Mouse (Mus musculus) MEL (cell line): ENCODE measurements around the gene Ikzf5. TPM values are rescaled to one million over a fixed set of nuclear protein-coding genes. Genes with fewer than 3 reads are reported as not detected.

ENCODE experiments used
- DNase-seq: peaks from one replicate; pipeline ENCODE4 v3.0.0; 2011; ENCODE audit warnings: low read depth, low spot score
- H3K27ac ChIP-seq: 2 replicates; pipeline ENCODE4 v1.5.1; 2012; ENCODE audit warnings: low read depth, mild to moderate bottlenecking, control low read depth, low read length, moderate library complexity; ENCODE audit not compliant: control insufficient read depth
- H3K27me3 ChIP-seq, 2 experiments: fragments of 150-350 bp in 1 of 2; sonication (generic) in 1 of 2; 2 replicates each; pipeline ENCODE4 v1.6.1; 2012; ENCODE audit warnings: low read length in 2 of 2, mild to moderate bottlenecking in 2 of 2, improper control_type of control experiment in 1 of 2, moderate library complexity in 1 of 2; ENCODE audit not compliant: insufficient read depth in 2 of 2, control insufficient read depth in 1 of 2
- H3K36me3 ChIP-seq, 2 experiments: 2 replicates each; pipeline ENCODE4 v1.6.1; 2012 to 2014; ENCODE audit warnings: low read length in 2 of 2, improper control_type of control experiment in 1 of 2, inconsistent platforms in 1 of 2, mild to moderate bottlenecking in 1 of 2; ENCODE audit not compliant: insufficient read depth in 2 of 2, control insufficient read depth in 1 of 2
- H3K4me1 ChIP-seq, 2 experiments: fragments of 150-350 bp in 1 of 2; sonication (generic) in 1 of 2; 2 replicates each; pipeline ENCODE4 v1.6.1; 2012; ENCODE audit warnings: low read length in 2 of 2, improper control_type of control experiment in 1 of 2, mild to moderate bottlenecking in 1 of 2; ENCODE audit not compliant: insufficient read depth in 2 of 2, control insufficient read depth in 1 of 2
- H3K4me3 ChIP-seq, 2 experiments: fragments of 150-350 bp in 1 of 2; sonication (generic) in 1 of 2; 2 replicates each; pipeline ENCODE4 v1.5.1; 2012; ENCODE audit warnings: low read depth in 2 of 2, low read length in 2 of 2, mild to moderate bottlenecking in 2 of 2, moderate library complexity in 2 of 2, control low read depth in 1 of 2, improper control_type of control experiment in 1 of 2; ENCODE audit not compliant: control insufficient read depth in 1 of 2, insufficient read depth in 1 of 2
- H3K79me2 ChIP-seq: 2 replicates; pipeline ENCODE4 v1.6.1; 2012; ENCODE audit warnings: mild to moderate bottlenecking, low read length, moderate library complexity; ENCODE audit not compliant: control insufficient read depth, poor library complexity, insufficient read depth
- H3K9ac ChIP-seq: 2 replicates; pipeline ENCODE4 v1.6.1; 2012; ENCODE audit warnings: low read depth, mild to moderate bottlenecking, control low read depth, low read length, moderate library complexity; ENCODE audit not compliant: control insufficient read depth, poor library complexity, severe bottlenecking
- H3K9me3 ChIP-seq: fragments of 150-350 bp; sonication (generic); replicated peaks from 2 replicates; pipeline ENCODE4 v1.6.1; 2012; ENCODE audit warnings: mild to moderate bottlenecking, low read length, improper control_type of control experiment, moderate library complexity; ENCODE audit not compliant: insufficient read depth
- BHLHE40 ChIP-seq: IDR thresholded peaks from 2 replicates; pipeline ENCODE4 v1.6.1; 2012; ENCODE audit warnings: low read depth, mild to moderate bottlenecking, inconsistent platforms, low read length, improper control_type of control experiment, borderline replicate concordance
- CHD1 ChIP-seq: IDR thresholded peaks from 2 replicates; pipeline ENCODE4 v1.6.1; 2012; ENCODE audit warnings: low read depth, mild to moderate bottlenecking, inconsistent platforms, low read length, improper control_type of control experiment
- CHD2 ChIP-seq: IDR thresholded peaks from 2 replicates; pipeline ENCODE4 v1.6.1; 2011; ENCODE audit warnings: low read length, improper control_type of control experiment
- CTCF ChIP-seq, 3 experiments: IDR thresholded peaks in 2 of 3; conservative IDR thresholded peaks in 1 of 3; 2 replicates each; pipeline ENCODE4 v1.5.1; 2011 to 2012; ENCODE audit warnings: low read length in 3 of 3, low read depth in 2 of 3, mild to moderate bottlenecking in 2 of 3, improper control_type of control experiment in 1 of 3, inconsistent platforms in 1 of 3, mixed read lengths in 1 of 3, moderate library complexity in 1 of 3; ENCODE audit not compliant: control insufficient read depth in 1 of 3, insufficient read depth in 1 of 3, poor library complexity in 1 of 3, severe bottlenecking in 1 of 3
- E2F4 ChIP-seq: IDR thresholded peaks from 2 replicates; pipeline ENCODE4 v1.6.1; 2011; ENCODE audit warnings: low read depth, low read length, improper control_type of control experiment, borderline replicate concordance
- ELF1 ChIP-seq: IDR thresholded peaks from 2 replicates; pipeline ENCODE4 v1.6.1; 2014; ENCODE audit warnings: low read depth, mild to moderate bottlenecking, inconsistent platforms, low read length, improper control_type of control experiment, moderate library complexity
- EP300 ChIP-seq, 2 experiments: IDR thresholded peaks; 2 replicates each; pipeline ENCODE4 v1.6.1; 2011; ENCODE audit warnings: improper control_type of control experiment in 2 of 2, low read length in 2 of 2, low read depth in 1 of 2, mild to moderate bottlenecking in 1 of 2
- ETS1 ChIP-seq: IDR thresholded peaks from 2 replicates; pipeline ENCODE4 v1.6.1; 2012; ENCODE audit warnings: low read depth, mild to moderate bottlenecking, inconsistent platforms, low read length, improper control_type of control experiment, moderate library complexity
- GABPA ChIP-seq: IDR thresholded peaks from 2 replicates; pipeline ENCODE4 v1.6.1; 2012; ENCODE audit warnings: low read depth, mild to moderate bottlenecking, inconsistent platforms, low read length, improper control_type of control experiment, moderate library complexity
- GATA1 ChIP-seq: IDR thresholded peaks from 2 replicates; pipeline ENCODE4 v1.6.1; 2011; ENCODE audit warnings: low read depth, low read length, improper control_type of control experiment
- HCFC1 ChIP-seq: IDR thresholded peaks from 2 replicates; pipeline ENCODE4 v1.6.1; 2012; ENCODE audit warnings: low read depth, mild to moderate bottlenecking, inconsistent platforms, low read length, improper control_type of control experiment, moderate library complexity
- JUND ChIP-seq: IDR thresholded peaks from 2 replicates; pipeline ENCODE4 v1.6.1; 2011; ENCODE audit warnings: low read depth, mild to moderate bottlenecking, improper control_type of control experiment, low read length
- KAT2A ChIP-seq: conservative IDR thresholded peaks from 2 replicates; pipeline ENCODE4 v1.6.1; 2012; ENCODE audit warnings: low read depth, low read length, improper control_type of control experiment, inconsistent platforms
- MAFK ChIP-seq: IDR thresholded peaks from 2 replicates; pipeline ENCODE4 v1.6.1; 2011; ENCODE audit warnings: low read depth, mild to moderate bottlenecking, low read length, improper control_type of control experiment, borderline replicate concordance
- MAX ChIP-seq: IDR thresholded peaks from 2 replicates; pipeline ENCODE4 v1.6.1; 2011; ENCODE audit warnings: low read length, improper control_type of control experiment
- MAZ ChIP-seq: IDR thresholded peaks from 2 replicates; pipeline ENCODE4 v1.6.1; 2012; ENCODE audit warnings: low read depth, mild to moderate bottlenecking, inconsistent platforms, low read length, improper control_type of control experiment
- MEF2A ChIP-seq: IDR thresholded peaks from 2 replicates; pipeline ENCODE4 v1.6.1; 2014; ENCODE audit warnings: low read depth, mild to moderate bottlenecking, inconsistent platforms, low read length, improper control_type of control experiment; ENCODE audit not compliant: poor library complexity, insufficient replicate concordance, severe bottlenecking; ENCODE audit errors: extremely low read depth
- MXI1 ChIP-seq: IDR thresholded peaks from 2 replicates; pipeline ENCODE4 v1.6.1; 2011; ENCODE audit warnings: mild to moderate bottlenecking, low read depth, low read length, improper control_type of control experiment
- MYB ChIP-seq: IDR thresholded peaks from 2 replicates; pipeline ENCODE4 v1.6.1; 2011; ENCODE audit warnings: mild to moderate bottlenecking, low read depth, low read length, improper control_type of control experiment
- MYC ChIP-seq: IDR thresholded peaks from 2 replicates; pipeline ENCODE4 v1.6.1; 2011; ENCODE audit warnings: low read depth, mild to moderate bottlenecking, low read length, improper control_type of control experiment, moderate library complexity
- NELFE ChIP-seq: IDR thresholded peaks from 2 replicates; pipeline ENCODE4 v1.6.1; 2011; ENCODE audit warnings: low read depth, low read length, improper control_type of control experiment
- NRF1 ChIP-seq: IDR thresholded peaks from 2 replicates; pipeline ENCODE4 v1.6.1; 2014; ENCODE audit warnings: low read depth, mild to moderate bottlenecking, inconsistent platforms, low read length, improper control_type of control experiment, moderate library complexity; ENCODE audit not compliant: poor library complexity, insufficient read depth, severe bottlenecking
- POLR2A ChIP-seq, 2 experiments: IDR thresholded peaks; 2 replicates each; pipeline ENCODE4 v1.6.1; 2011 to 2012; ENCODE audit warnings: low read length in 2 of 2, mild to moderate bottlenecking in 2 of 2, control low read depth in 1 of 2, improper control_type of control experiment in 1 of 2, low read depth in 1 of 2, moderate library complexity in 1 of 2; ENCODE audit not compliant: control insufficient read depth in 1 of 2, insufficient read depth in 1 of 2, poor library complexity in 1 of 2
- POLR2AphosphoS2 ChIP-seq: IDR thresholded peaks from 2 replicates; pipeline ENCODE4 v1.6.1; 2011; ENCODE audit warnings: low read length, improper control_type of control experiment
- POLR2AphosphoS5 ChIP-seq: IDR thresholded peaks from 2 replicates; pipeline ENCODE4 v1.6.1; 2012; ENCODE audit warnings: low read depth, borderline replicate concordance, mild to moderate bottlenecking, inconsistent platforms, low read length, moderate library complexity, mixed read lengths
- RAD21 ChIP-seq: IDR thresholded peaks from 2 replicates; pipeline ENCODE4 v1.6.1; 2011; ENCODE audit warnings: mild to moderate bottlenecking, low read depth, low read length, improper control_type of control experiment
- RCOR1 ChIP-seq: IDR thresholded peaks from 2 replicates; pipeline ENCODE4 v1.6.1; 2012; ENCODE audit warnings: low read depth, mild to moderate bottlenecking, inconsistent platforms, low read length, improper control_type of control experiment
- SIN3A ChIP-seq: IDR thresholded peaks from 2 replicates; pipeline ENCODE4 v1.6.1; 2012; ENCODE audit warnings: low read length, improper control_type of control experiment, inconsistent platforms
- TAL1 ChIP-seq: IDR thresholded peaks from 2 replicates; pipeline ENCODE4 v1.6.1; 2012; ENCODE audit warnings: mild to moderate bottlenecking, inconsistent platforms, low read length, moderate library complexity, mixed read lengths
- TCF12 ChIP-seq: IDR thresholded peaks from 2 replicates; pipeline ENCODE4 v1.6.1; 2014; ENCODE audit warnings: low read depth, mild to moderate bottlenecking, inconsistent platforms, low read length, improper control_type of control experiment, moderate library complexity
- USF2 ChIP-seq, 2 experiments: IDR thresholded peaks; 2 replicates each; pipeline ENCODE4 v1.6.1; 2011 to 2012; ENCODE audit warnings: improper control_type of control experiment in 2 of 2, low read length in 2 of 2, borderline replicate concordance in 1 of 2, inconsistent platforms in 1 of 2, low read depth in 1 of 2, mild to moderate bottlenecking in 1 of 2; ENCODE audit not compliant: insufficient read depth in 1 of 2
- ZC3H11A ChIP-seq: IDR thresholded peaks from 2 replicates; pipeline ENCODE4 v1.6.1; 2012; ENCODE audit warnings: low read depth, mild to moderate bottlenecking, inconsistent platforms, low read length, improper control_type of control experiment
- ZKSCAN1 ChIP-seq: IDR thresholded peaks from 2 replicates; pipeline ENCODE4 v1.6.1; 2012; ENCODE audit warnings: low read depth, mild to moderate bottlenecking, inconsistent platforms, low read length, improper control_type of control experiment, moderate library complexity
- ZMIZ1 ChIP-seq: IDR thresholded peaks from 2 replicates; pipeline ENCODE4 v1.6.1; 2012; ENCODE audit warnings: low read depth, mild to moderate bottlenecking, inconsistent platforms, low read length, improper control_type of control experiment, moderate library complexity
- ZNF384 ChIP-seq: IDR thresholded peaks from 2 replicates; pipeline ENCODE4 v1.6.1; 2012; ENCODE audit warnings: low read depth, mild to moderate bottlenecking, inconsistent platforms, low read length, improper control_type of control experiment
- polyA plus RNA-seq, 2 experiments: library from polyadenylated mRNA; stranded (reverse) in 1 of 2; unstranded in 1 of 2; fragments of >175 nt in 1 of 2; fragments of >200 nt in 1 of 2; gene quantifications; 2 replicates each; pipeline versions ENCODE4 v1.2.1 to v1.2.4; 2012; ENCODE audit warnings: low replicate concordance in 2 of 2, low read depth in 1 of 2; ENCODE audit not compliant: insufficient read length in 2 of 2, insufficient read depth in 1 of 2, missing spikeins in 1 of 2
- total RNA-seq: library from RNA; depleted of rRNA; stranded (reverse); fragments of 300-350 nt; gene quantifications from 2 replicates; pipeline ENCODE4 v1.2.3, GENCODE M21; 2012; rRNA removed

Gene Ikzf5
- total RNA-seq (8.3 and 8.8 TPM in 2 replicates), polyA plus RNA-seq (10 to 100 TPM; 28.5 to 65.4 TPM)

- DNase-seq = peak; percentile 97
- H3K4me1 ChIP-seq = peaks cover 3 to 5% of the 10 kb centered on the region in 2 experiments
- H3K27ac ChIP-seq = peak within 1 kb of the TSS; percentile 35; the same call in 1 of the 2 replicates
- H3K9me3 ChIP-seq = no peaks in the 10 kb centered on the region
- H3K36me3 ChIP-seq = peaks cover 0 to 17% of the 10 kb centered on the region in 2 experiments; a peak in 2 of 4 replicates
- H3K9ac ChIP-seq = peak within 1 kb of the TSS; percentile 89
- peaks cover 15% of the 10 kb centered on the region for H3K79me2 ChIP-seq
- H3K4me3 ChIP-seq = peak within 1 kb of the TSS; percentile 72 to 75
- no peaks in the 10 kb centered on the region for H3K27me3 ChIP-seq
- TF ChIP-seq NRF1 (peak; percentile 60; the same call in 1 of the 2 replicates), NELFE (peak; percentile 60; the same call in 1 of the 2 replicates), ZKSCAN1 (no peak), GABPA (no peak), RAD21 (no peak), E2F4 (no peak), TCF12 (peak; percentile 63), MYB (no peak), BHLHE40 (no peak), MAZ (no peak; the same call in 1 of the 2 replicates), JUND (no peak), USF2 (IDR thresholded peaks at IDR 0.05; ENCODE audit: borderline replicate concordance in 1 of 2, insufficient read depth in 1 of 2, low read depth in 1 of 2, low read length in 2 of 2) (no peak), CTCF (IDR thresholded peaks at IDR 0.05 in 2 of 3, conservative IDR thresholded peaks at IDR 0.05 in 1 of 3; ENCODE audit: control insufficient read depth in 1 of 3, insufficient read depth in 1 of 3, low read depth in 2 of 3, low read length in 3 of 3, poor library complexity in 1 of 3, severe bottlenecking in 1 of 3) (no peak), CHD2 (peak; percentile 95), MEF2A (no peak), POLR2AphosphoS5 (no peak), ZC3H11A (no peak), TAL1 (no peak), RCOR1 (no peak), GATA1 (no peak), EP300 (IDR thresholded peaks at IDR 0.05; ENCODE audit: low read depth in 1 of 2, low read length in 2 of 2) (no peak), ETS1 (peak; percentile 64; the same call in 1 of the 2 replicates), ELF1 (0 out of 2 replicates have a peak, but pooled peaks have one; percentile 50), CHD1 (no peak), KAT2A (no peak; the same call in 1 of the 2 replicates), ZNF384 (peak; percentile 25; the same call in 1 of the 2 replicates), POLR2A (IDR thresholded peaks at IDR 0.05; ENCODE audit: control insufficient read depth in 1 of 2, insufficient read depth in 1 of 2, low read depth in 1 of 2, low read length in 2 of 2, poor library complexity in 1 of 2) (peak; percentile 55 to 67; a peak in 2 of 4 replicates), ZMIZ1 (no peak), MAFK (no peak), SIN3A (peak; percentile 94), HCFC1 (peak; percentile 90), MAX (no peak), MXI1 (peak; percentile 65; the same call in 1 of the 2 replicates), MYC (no peak), POLR2AphosphoS2 (peak; percentile 59; the same call in 1 of the 2 replicates)
Measured at GRCm38 (mm10) chr7:131410416-131411058, at the start of gene Ikzf5, which contains the start of gene Acadsb. Ikzf5 (minus strand) TSS chr7:131410521. Acadsb (plus strand) TSS chr7:131410601.
